Mouse (Mus musculus): ENCODE results near the gene Pet117.
"Not testable (repeated sequence)": the region's sequence is repeated elsewhere in the genome, so short reads cannot be mapped to it uniquely, and the experiment has no call there.

Pet117 gene

DNA sequence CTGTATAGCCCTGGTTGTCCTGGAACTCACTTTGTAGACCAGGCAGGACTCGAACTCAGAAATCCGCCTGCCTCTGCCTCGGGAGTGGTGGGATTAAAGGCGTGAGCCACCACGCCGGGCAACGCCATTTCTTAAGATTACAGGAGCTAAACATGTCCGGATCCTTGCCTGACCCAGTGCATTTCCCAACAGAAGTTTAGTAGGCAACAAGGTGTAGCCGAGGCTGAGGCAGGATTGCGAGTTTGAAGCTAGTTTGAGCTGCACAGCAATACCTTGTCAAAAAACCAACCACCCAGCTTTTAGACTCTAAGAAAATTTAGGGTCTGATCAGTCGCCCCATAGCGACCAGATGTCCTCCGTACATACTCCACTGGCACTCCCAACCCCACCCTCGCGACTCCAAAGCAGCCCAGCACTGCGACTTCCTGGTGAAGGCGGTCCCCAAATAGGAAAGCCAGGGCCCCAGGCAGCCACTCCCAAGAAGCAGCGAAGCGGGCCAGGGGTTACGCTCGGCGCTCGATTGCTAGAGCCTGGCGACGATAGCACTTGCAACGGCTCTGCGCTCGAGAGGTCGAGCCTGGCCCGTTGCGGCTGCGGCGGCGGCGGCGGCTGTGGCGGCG is at the start of gene Pet117, which contains the start of gene Kat14:
Gene Pet117, plus strand, starts transcription at position 597 of the 620 bp plus-strand sequence.
Gene Kat14, plus strand, starts transcription at position 584 of the 620 bp plus-strand sequence.
- DNase-seq (ENCODE audit: low read depth, low spot score): peak; percentile 81

DNA sequence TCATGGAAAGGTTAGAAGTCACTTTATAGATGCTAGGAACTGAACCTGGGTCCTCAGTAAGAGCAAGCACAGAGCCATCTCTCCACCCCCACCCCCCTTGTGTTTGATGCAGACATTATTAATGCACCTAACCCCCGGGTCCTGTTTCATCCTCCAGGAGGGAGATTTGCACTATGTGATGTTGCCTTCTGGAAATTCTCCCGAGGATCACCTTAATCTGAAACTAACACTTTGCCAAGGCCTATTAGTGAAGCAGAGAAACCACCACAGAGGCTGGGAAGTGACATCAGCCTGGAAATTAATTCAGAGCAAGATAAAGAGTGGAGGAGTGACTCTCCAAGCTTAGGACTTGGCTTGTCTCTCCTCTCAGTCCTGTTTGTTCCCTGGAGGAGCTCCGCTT is 44.6 kb upstream of the Pet117 start:
- DNase-seq (ENCODE audit: low read depth, low spot score): no peak

DNA sequence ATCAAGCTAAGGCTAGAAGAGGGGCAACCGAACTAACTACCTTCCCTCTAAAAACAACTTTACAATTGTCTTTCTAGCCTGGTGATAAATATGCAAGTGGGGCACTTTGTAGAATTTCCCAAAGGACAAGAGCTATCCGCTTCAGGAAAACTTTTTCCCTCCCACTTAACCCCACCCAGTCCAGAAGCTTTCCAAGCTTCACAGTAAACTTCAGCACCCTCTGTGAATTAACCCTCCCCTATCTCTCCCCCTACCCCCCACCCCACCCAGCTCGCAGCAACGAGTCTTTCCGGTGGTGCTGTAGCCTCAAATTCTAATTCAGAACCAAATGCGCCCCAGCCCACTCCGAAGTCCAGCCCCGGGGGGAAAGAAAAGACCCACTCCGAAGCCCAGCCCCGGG is 39.3 kb upstream of the Pet117 start:
- DNase-seq (ENCODE audit: low read depth, low spot score): no peak

DNA sequence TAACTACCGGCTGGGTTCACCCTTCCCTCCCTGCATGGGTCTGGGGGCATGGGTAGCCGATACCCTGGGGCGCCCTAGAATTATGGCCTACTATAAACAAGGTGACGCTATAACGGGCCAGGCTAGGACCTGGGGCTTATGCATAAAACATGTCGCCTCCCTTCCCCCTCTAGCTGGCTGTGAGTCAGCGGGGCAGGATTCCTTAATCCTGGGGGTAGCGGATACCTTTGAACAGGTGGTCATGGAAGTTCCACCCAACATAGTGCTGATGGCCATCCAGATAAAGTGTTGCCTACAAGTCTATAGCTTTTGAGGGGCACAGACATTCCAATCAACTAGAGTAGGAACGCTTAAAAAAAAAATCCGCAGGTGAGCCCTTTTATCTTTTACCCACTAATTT is 38.9 kb upstream of the Pet117 start:
- DNase-seq (ENCODE audit: low read depth, low spot score): no peak

DNA sequence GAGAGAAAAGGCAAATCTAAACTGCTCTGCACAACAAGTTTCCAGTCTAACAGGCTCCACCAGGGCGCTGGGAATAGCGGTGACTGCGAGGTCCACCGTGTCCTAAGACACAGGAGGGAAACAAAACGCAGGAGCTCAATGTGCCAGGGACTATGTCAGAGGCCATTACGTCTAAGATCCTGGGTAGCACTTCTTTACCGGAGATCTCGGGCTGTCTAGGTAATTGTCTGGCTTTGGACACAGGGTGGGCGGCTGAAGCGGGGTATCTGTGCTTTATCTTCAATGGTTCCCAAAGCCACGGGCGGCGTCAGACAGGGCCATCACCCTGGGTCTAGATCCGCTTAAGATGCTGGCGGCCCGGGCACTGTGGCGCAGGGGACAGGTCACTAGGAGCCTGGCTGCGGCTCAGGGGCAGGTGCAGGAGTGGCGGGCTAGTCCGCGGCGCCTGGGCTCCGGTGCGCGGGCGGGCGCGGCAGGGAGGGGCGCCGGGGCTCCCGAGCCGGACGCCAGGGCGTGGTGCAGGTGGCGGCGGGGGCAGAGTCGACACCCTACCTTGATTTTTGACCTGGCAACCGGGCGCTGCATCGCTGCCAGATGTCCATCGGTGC is 38.3 kb upstream of the Pet117 start:
- no peak for DNase-seq (ENCODE audit: low read depth, low spot score)

DNA sequence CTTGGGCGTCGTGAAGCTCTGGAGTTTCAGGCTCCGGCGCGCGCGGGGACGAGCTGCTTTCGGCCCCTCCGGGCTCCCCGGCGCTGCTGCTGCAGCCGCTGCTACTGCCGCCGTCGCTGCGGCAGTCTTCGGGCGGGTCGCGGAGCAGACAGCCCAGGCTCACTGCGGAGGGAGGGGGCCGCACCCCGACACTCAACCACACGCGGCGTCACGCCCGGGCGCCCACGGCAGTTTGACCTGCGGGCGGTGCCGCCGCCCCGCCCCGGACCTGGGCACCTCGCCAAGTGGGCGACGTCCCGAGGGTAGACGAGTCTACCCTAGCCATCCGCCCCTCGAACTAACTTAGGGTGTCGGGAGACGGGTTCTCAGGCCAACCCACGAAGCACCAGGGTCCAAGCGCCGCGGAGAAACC is 37.8 kb upstream of the Pet117 start:
- no peak for DNase-seq (ENCODE audit: low read depth, low spot score)

DNA sequence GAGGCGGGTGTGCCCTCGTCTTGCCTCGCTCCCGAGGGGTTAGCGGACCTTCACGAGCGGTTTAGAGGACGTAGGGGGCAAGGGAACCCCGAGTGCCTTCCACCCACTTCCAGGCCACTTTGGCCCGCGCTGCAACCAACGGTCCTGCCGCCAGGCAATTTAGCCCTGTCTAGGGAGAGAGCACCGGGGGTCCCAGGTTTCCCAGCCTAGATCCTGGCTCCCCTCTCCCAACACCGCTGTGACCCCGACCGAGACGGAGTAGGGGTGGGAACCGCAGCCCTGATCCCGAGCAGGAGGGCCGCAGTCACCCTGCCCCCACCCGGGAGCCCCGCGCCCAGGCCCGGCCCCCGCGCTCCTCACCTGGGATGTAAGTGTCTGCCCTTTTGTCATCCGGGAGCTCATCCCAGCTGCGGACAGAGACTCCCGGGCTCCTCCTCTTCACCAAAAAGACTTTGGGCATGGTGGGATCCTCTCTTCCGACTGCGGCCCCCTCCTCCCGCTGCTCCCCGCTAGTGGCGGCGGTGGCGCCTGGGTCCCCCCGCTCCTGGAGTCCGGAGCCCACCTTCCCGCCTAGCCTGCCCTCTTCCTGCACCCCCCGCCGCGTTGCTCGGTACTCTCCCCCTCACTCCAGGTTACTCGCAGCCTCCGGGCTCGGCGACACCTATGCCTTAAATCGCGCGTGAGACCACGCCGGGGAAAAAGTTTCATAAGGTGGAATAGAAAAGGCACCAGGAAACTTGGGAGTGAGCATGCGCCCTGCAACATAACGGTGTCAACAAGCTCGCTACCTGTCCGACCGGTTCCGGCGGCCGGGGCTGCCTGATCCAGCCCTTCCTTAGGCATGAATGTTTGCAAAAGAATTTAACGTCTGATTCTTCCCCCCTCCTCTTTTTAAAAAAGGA is 37.1 kb upstream of the Pet117 start, which contains the start of gene Ovol2:
Gene Ovol2, minus strand, starts transcription at position 746 of the 902 bp plus-strand sequence.
- DNase-seq (ENCODE audit: low read depth, low spot score): no peak

DNA sequence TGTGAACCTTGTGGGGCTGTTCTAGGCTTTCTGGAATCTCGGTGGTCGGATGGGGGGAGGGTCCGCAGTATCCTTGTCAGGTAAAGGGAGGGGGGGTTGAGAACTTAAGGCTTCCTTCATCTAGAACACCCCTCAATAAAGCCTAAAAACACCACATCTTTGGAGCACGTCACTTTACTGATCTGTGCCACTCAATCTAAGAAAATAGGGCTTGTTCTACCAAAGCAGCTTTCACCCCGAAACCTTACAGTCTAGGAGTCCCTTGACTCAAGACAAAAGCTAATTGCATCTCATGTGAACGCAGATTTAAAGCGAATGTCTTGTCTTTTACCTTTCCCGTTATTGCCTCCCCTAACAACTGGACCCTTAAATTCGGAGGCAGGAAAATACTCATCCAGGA is 36.3 kb upstream of the Pet117 start:
- DNase-seq (ENCODE audit: low read depth, low spot score): no peak

DNA sequence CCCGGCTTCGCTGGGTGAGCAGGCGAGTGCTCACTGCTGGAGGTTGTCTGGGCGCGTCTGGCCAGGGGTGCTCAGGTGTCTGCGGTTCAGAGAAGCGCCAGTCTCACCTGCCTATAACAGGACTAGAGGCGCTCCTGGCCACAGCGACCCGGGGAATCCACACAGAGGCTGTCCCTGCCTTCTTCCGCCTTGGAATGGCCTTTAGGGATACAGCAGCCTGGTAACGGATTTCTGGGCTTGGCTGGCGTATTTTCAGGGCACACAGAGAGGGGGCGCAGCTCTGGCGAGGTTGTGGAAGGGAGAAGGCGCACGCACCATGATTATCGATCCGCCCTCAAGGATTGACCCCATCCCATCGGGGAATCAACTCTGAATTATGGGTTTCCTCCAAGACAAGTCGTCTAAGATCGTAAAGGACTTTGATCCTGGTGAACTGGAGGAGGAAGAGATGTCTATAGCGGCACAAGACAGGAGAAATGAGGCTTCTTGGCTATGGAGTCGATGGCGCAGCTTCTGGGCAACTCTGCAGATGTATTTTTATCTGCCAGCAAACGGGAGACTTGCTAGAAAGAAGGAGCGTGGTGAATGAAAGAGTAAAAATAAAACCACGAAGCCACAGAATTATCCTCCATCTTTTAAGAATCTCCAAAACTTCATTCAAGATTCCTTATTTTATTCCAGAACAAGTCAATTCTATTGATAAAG is 35.5 kb upstream of the Pet117 start:
- DNase-seq (ENCODE audit: low read depth, low spot score): no peak

DNA sequence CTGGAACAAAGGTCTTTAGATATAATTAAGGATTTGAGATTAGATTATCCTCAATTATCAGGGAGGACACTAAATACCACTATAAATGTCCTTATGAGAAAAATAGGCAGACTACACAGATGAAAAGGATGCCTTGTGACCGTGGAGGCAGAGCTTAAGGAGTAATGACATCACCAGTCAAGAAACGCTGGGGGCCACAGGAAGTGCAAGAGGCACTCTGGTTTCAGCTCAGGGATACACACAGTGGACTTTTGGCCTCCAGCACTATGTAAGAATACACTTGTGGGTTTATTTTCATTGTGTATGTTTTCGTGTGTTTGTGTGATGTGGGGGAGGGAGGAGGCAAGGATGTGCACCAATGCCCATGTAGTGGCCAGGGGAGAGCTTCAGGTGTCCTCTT is 31.6 kb upstream of the Pet117 start:
- DNase-seq (ENCODE audit: low read depth, low spot score): no peak

DNA sequence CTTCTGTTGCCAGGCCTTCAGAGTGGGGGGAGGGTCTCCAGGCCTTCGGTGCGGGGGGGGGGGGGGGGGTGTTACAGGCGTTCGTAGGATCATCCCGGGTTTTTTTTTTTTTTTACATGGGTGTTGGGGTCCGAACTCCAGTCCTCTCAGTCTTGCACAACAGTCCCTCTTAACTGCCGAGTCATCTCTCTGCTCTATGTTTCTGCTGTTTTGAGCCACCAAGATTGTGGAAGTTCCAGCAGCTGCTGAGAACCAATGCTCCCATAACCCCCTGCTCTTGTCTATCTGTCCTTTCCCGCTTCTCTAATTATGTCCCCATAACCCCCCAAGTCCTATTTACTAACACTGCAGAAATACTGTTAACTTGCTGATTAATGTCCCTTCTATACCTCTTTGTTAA is 31.1 kb upstream of the Pet117 start:
- DNase-seq (ENCODE audit: low read depth, low spot score): no peak

DNA sequence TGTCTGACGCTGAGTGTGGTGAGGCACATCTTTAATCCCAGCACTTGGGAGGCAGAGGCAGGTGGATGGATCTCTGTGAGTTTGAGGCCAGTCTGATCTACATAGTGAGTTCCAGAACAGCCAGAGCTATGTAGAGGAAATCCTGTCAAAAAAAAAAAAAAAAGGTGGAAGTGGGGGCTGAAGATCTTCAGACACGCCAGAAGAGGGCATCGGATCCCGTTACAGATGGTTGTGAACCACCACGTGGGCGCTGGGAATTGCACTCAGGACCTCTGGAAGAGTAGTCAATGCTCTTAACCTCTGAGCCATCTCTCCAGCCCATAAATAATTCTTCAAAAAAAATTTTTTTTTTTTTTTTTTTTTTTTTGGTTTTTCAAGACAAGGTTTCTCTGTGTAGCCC is 30.6 kb upstream of the Pet117 start:
- not testable (repeated sequence) for DNase-seq (ENCODE audit: low read depth, low spot score)

DNA sequence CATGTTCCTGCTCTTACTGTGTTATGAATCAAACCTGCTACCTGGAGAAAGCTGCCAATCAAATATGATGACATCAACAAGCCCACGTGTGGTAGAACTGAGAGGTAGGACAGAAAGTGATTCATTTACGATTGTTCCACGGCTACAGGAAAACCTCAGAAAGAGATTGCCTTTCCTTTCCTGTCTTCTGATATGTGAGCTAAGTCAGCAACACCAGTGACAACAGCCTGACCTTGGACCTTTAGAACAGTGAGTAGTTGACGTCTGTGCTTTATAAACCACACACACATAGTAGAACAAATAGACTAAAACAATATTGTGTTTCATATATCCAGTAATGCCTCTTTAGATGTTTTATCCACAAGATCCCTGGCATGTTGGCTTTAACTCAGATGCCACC is 25.6 kb upstream of the Pet117 start:
- no peak for DNase-seq (ENCODE audit: low read depth, low spot score)

DNA sequence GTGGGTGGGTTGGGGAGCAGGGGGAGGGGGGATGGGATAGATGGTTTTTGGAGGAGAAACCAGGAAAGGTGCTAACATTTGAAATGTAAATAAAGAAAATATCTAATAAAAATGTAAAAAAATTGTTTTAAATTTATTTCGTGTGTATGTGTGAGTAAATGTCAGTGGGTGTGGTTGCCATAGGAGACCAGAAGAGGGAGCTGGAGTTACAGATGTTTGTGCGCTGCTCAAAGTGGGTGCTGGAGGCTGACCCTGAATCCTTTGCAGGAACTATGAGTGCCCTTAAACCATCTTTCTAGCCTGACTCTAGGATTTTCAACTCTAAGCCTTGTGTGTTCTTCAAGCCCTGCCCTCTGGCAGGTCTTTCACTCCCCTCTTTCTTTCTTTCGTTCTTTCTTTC is 20.3 kb upstream of the Pet117 start:
- DNase-seq (ENCODE audit: low read depth, low spot score): no peak

DNA sequence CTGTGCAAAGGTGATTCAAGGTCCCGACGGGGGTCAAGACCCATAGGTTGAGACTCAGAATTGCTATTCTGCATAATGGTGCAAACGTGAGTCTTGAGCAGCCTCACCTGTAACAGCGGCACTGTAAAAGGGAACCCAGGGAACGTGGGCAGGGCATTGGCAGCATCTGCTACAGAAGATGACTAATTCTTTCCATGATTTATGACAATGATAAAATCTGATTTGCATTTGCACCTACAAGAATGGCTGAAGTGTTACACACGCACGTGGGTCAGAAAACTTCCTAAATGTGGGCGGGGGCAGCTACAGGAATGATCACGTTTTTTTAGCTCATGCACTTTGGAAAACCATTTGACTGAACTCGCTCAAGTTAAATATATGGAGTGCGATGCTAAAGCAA is 16.0 kb upstream of the Pet117 start:
- DNase-seq (ENCODE audit: low read depth, low spot score): no peak

DNA sequence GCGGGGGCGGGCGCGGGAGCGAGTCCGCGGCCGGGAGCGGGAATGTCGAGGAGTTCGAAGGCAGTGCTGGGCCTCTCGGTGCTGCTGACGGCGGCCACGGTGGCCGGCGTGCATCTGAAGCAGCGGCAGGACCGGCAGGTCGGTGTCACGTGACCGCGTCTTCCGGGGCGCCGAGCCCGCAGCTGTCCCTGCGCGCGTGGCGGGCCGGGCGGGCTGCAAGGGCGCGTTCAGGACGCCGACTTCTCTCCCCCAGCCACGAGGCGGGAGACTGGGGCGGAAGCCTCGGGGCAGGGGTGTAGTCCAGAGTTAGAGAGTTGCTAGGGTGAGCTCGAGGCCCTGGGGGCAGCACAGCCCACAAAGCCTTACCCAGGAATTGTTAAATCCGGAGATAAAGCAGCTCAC is 225 bp downstream of the Pet117 start:
- DNase-seq (ENCODE audit: low read depth, low spot score): no peak

DNA sequence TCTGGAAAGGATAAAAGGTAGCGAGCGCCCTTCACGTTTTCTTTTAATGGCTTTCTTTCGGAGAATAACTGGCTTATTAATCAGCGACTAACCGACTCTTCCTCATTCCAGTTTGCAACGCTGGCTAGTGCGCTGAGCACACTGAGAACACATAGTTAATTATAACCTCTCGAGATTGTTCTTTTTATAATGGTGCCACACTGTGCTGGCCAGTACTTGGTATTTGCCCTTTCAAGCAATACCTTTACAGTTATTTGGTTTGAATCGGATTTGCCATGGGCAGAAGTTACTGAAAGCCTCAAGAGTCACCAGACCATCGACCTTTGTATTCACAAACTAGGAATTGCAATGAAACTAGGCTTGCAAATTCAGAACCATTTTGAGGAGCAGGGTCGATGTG is 715 bp downstream of the Pet117 start:
- DNase-seq (ENCODE audit: low read depth, low spot score): no peak

DNA sequence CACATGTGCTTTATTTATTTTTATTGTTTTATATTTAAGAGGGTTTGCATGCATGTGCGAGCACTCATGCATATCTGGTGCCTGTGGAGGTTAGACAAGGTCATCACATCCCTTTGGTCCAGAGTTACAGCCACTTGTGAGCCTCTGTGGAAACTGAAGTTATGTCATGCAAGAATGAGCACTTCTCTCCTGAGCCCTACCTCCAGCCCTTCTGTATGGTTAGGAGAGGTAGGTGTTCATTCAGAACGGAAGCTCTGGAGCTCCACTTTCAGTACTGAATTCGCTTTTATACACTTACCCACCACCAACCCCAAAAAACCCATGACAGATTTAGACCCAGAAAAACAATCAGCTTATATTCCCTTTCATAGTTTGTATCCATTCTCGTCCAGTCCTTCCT is 2.8 kb downstream of the Pet117 start:
- no peak for DNase-seq (ENCODE audit: low read depth, low spot score)

DNA sequence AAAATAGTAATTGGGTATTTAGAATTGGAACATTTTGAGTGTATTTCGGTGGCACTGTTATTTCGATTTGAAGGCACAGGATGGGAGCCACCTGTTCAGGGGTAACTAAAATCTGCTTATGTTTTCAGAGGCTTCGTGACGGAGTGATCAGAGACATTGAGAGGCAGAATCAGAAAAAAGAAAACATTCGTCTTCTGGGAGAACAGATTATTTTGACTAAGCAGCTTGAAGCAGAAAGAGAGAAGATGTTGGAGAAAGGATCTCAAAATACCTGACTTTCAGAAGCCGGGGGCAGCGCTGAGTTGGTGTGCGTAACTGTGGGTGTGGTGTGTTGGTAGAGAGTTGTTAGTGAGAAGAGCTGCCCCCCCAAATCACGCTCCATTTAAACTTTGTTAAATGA is 4.3 kb downstream of the Pet117 start:
- DNase-seq (ENCODE audit: low read depth, low spot score): no peak

DNA sequence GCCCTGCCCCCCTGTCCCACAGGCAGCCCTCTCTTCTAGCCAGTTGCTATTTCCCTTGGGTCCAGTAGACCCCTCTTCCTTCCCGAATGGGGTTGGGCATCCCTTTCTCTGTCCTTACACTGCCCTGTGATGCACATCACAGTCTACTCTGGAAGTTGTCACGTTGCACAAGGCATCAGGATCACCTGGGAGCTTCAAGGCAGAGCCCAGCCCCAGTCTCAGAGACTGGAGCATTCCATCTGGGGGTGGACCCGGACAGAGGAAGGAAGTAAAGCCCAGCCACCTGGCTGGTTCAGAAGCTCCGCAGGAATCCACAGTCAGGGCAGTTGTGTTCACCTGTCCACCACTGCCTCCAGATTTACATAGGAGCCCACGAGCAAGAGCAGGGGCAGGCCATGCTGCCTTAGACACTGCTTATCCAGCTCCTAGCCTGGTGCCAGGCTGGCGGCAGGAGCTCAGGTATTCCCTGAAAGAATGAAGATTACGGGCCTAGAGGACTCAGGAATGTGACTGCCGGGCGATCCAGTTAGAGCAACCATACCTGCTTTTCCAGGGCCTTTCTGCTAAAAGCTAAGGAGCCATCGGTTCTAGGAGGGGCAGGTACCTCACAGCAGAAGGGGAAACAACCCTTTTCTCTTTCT is 6.4 kb downstream of the Pet117 start:
- DNase-seq (ENCODE audit: low read depth, low spot score): no peak

DNA sequence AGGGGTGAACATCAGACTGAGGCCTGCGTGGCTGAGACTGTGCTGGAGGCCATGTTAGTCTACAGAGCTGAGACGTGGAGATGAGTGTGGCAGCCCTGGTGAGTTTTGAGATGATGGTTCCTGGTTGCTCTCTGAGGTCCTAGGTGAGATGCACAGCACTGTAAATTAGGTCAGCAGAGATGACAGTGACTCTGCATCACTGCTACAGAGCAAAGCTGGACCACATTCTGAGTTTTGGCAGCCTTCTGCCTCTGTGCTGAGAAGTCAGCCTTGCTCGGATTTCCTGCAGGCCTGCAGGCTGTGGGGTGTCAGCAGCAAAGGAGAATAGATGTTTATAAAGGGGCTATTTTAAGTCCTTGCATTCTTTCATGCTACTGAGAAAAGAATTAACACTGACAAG is 12.5 kb downstream of the Pet117 start:
- DNase-seq (ENCODE audit: low read depth, low spot score): no peak

DNA sequence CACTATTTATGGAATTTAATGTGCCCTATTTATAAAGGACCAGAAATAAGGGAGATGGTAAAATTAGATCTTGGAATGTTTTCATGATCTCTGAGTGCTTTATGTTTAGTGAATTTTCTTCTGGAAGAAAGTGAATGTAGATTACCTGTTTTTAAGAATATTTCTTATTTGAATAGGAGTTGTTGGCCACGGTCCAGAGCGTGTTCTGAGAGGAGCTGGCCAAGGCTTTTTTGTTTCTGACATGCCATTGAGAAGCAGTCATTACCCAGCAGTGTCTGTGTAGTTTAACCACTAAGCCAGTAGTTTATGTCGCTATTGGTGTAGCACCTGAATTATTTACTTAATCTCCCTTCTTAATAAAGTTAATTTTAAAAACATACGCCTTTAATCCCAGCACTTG is 12.9 kb downstream of the Pet117 start:
- no peak for DNase-seq (ENCODE audit: low read depth, low spot score)

Measured in retina, postnatal 7 days (tissue).